Mouse (Mus musculus) embryo, embryonic 9.5 days (tissue): ENCODE measurements at regions not wholly inside any gene's neighbourhood (a gene's known extent, or its start where the extent isn't known, plus 50 kb on each side); places are given as distances from the start of the nearest gene placed in this dataset.

ENCODE experiments used
- DNase-seq: peaks from one replicate; pipeline ENCODE4 v3.0.0-alpha.2; 2017; ENCODE audit errors: extremely low spot score

- no peak for DNase-seq
Measured at GRCm38 (mm10) chr16:75304743-75305142, 281.1 kb downstream of the Lipi start.

- no peak for DNase-seq
Measured at GRCm38 (mm10) chr16:75297416-75297815, 288.4 kb downstream of the Lipi start.

GRCm38 (mm10) chr16:75292736-75293428 is 293.0 kb downstream of the Lipi start:
- DNase-seq = no peak

GRCm38 (mm10) chr16:75291194-75291593 is 294.7 kb downstream of the Lipi start:
- no peak for DNase-seq

GRCm38 (mm10) chr16:75287150-75287549 is 298.7 kb downstream of the Lipi start:
- no peak for DNase-seq

- no peak for DNase-seq
Measured at GRCm38 (mm10) chr16:75285811-75286210, 300.1 kb downstream of the Lipi start.

GRCm38 (mm10) chr16:75263903-75264302 is 322.0 kb downstream of the Lipi start:
- no peak for DNase-seq

- DNase-seq = no peak
Measured at GRCm38 (mm10) chr16:75254981-75255380, 330.9 kb downstream of the Lipi start.

- DNase-seq = no peak
Measured at GRCm38 (mm10) chr16:75249170-75249569, 336.7 kb downstream of the Lipi start.

- DNase-seq = no peak
Measured at GRCm38 (mm10) chr16:75240383-75240782, 345.5 kb downstream of the Lipi start.

GRCm38 (mm10) chr16:75232133-75232532 is 353.7 kb downstream of the Lipi start:
- no peak for DNase-seq

GRCm38 (mm10) chr16:75193404-75193803 is 392.5 kb downstream of the Lipi start:
- peak; percentile 6 for DNase-seq

GRCm38 (mm10) chr16:75190316-75190715 is 395.5 kb downstream of the Lipi start:
- DNase-seq = no peak

GRCm38 (mm10) chr16:75166040-75166439 is 419.8 kb downstream of the Lipi start:
- no peak for DNase-seq

GRCm38 (mm10) chr16:75164969-75165726 is 420.7 kb downstream of the Lipi start:
- DNase-seq = no peak

- no peak for DNase-seq
Measured at GRCm38 (mm10) chr16:75159740-75160139, 426.1 kb downstream of the Lipi start.

GRCm38 (mm10) chr16:75155441-75156038 is 430.3 kb downstream of the Lipi start:
- DNase-seq = no peak
